Mouse (Mus musculus): ENCODE measurements at regions not wholly inside any gene's neighbourhood (a gene's known extent, or its start where the extent isn't known, plus 50 kb on each side); places are given as distances from the start of the nearest gene placed in this dataset.
"Not testable (repeated sequence)": the region's sequence is repeated elsewhere in the genome, so short reads cannot be mapped to it uniquely, and the experiment has no call there.

- Histone ChIP-seq H3K4me1 (ENCODE audit: control insufficient read depth, insufficient read depth, low read length) (no peaks in the 10 kb centered on the region), H3K9ac (ENCODE audit: low read length) (no peak overlapping the region), H3K27ac (ENCODE audit: low read depth, low read length) (no peak overlapping the region), H3K27me3 (ENCODE audit: control insufficient read depth, insufficient read depth, low read length) (no peaks in the 10 kb centered on the region), H3K36me3 (ENCODE audit: control insufficient read depth, insufficient read depth, low read length) (no peaks in the 10 kb centered on the region), H3K4me2 (no peak overlapping the region), H3K4me3 (ENCODE audit: low read depth, low read length) (no peak overlapping the region), H3K9me3 (ENCODE audit: control insufficient read depth, low read length) (no peaks in the 10 kb centered on the region)
- DNase-seq (ENCODE audit: low spot score, missing footprints) (no peak), ATAC-seq (ENCODE audit: low FRiP score) (no peak)
- 89% methylated on average over 4 of the region's 4 CpGs for WGBS
These were observed 830.4 kb upstream of the Grm7 start for GRCm38 (mm10) chr6:109814990-109815389.

- Histone ChIP-seq H3K4me1 (ENCODE audit: control insufficient read depth, insufficient read depth, low read length) (no peaks in the 10 kb centered on the region), H3K27ac (ENCODE audit: low read depth, low read length) (no peak overlapping the region), H3K4me3 (ENCODE audit: low read depth, low read length) (no peak overlapping the region), H3K9me3 (ENCODE audit: control insufficient read depth, low read length) (no peaks in the 10 kb centered on the region), H3K36me3 (ENCODE audit: control insufficient read depth, insufficient read depth, low read length) (no peaks in the 10 kb centered on the region), H3K9ac (ENCODE audit: low read length) (no peak overlapping the region), H3K27me3 (ENCODE audit: control insufficient read depth, insufficient read depth, low read length) (no peaks in the 10 kb centered on the region), H3K4me2 (no peak overlapping the region)
- 82% methylated on average over 3 of the region's 3 CpGs for WGBS
- ATAC-seq (ENCODE audit: low FRiP score) (no peak), DNase-seq (ENCODE audit: low spot score, missing footprints) (no peak)
These were observed 797.1 kb upstream of the Grm7 start for GRCm38 (mm10) chr6:109848313-109848712.

- Histone ChIP-seq H3K27ac (ENCODE audit: low read depth, low read length) (no peak overlapping the region), H3K27me3 (ENCODE audit: control insufficient read depth, insufficient read depth, low read length) (no peaks in the 10 kb centered on the region), H3K4me3 (ENCODE audit: low read depth, low read length) (no peak overlapping the region), H3K36me3 (ENCODE audit: control insufficient read depth, insufficient read depth, low read length) (no peaks in the 10 kb centered on the region), H3K9ac (ENCODE audit: low read length) (no peak overlapping the region), H3K4me1 (ENCODE audit: control insufficient read depth, insufficient read depth, low read length) (no peaks in the 10 kb centered on the region), H3K9me3 (ENCODE audit: control insufficient read depth, low read length) (no peaks in the 10 kb centered on the region), H3K4me2 (no peak overlapping the region)
- DNase-seq (ENCODE audit: low spot score, missing footprints): no peak
- WGBS: 52% methylated on average over 1 of the region's 1 CpGs
- ATAC-seq (ENCODE audit: low FRiP score): no peak
These were observed 789.6 kb upstream of the Grm7 start for GRCm38 (mm10) chr6:109855806-109856205.

- H3K4me1 ChIP-seq (ENCODE audit: control insufficient read depth, insufficient read depth, low read length): no peaks in the 10 kb centered on the region
- no peak overlapping the region for H3K4me2 ChIP-seq
- no peaks in the 10 kb centered on the region for H3K27me3 ChIP-seq (ENCODE audit: control insufficient read depth, insufficient read depth, low read length)
- no peaks in the 10 kb centered on the region for H3K36me3 ChIP-seq (ENCODE audit: control insufficient read depth, insufficient read depth, low read length)
- H3K4me3 ChIP-seq (ENCODE audit: low read depth, low read length): no peak overlapping the region
- no peak for ATAC-seq (ENCODE audit: low FRiP score)
- H3K27ac ChIP-seq (ENCODE audit: low read depth, low read length): no peak overlapping the region
- no peaks in the 10 kb centered on the region for H3K9me3 ChIP-seq (ENCODE audit: control insufficient read depth, low read length)
- DNase-seq (ENCODE audit: low spot score, missing footprints): no peak
- 84% methylated on average over 4 of the region's 4 CpGs for WGBS
- no peak overlapping the region for H3K9ac ChIP-seq (ENCODE audit: low read length)
These were observed 782.0 kb upstream of the Grm7 start for GRCm38 (mm10) chr6:109863411-109863810.

GRCm38 (mm10) chr6:109874187-109874586, 771.2 kb upstream of the Grm7 start:
- H3K27ac ChIP-seq (ENCODE audit: low read depth, low read length): no peak overlapping the region
- H3K4me1 ChIP-seq (ENCODE audit: control insufficient read depth, insufficient read depth, low read length): no peaks in the 10 kb centered on the region
- no peak overlapping the region for H3K9ac ChIP-seq (ENCODE audit: low read length)
- ATAC-seq (ENCODE audit: low FRiP score) (no peak), DNase-seq (ENCODE audit: low spot score, missing footprints) (no peak)
- no peaks in the 10 kb centered on the region for H3K36me3 ChIP-seq (ENCODE audit: control insufficient read depth, insufficient read depth, low read length)
- no peak overlapping the region for H3K4me3 ChIP-seq (ENCODE audit: low read depth, low read length)
- no peaks in the 10 kb centered on the region for H3K27me3 ChIP-seq (ENCODE audit: control insufficient read depth, insufficient read depth, low read length)
- H3K4me2 ChIP-seq: no peak overlapping the region
- 89% methylated on average over 2 of the region's 2 CpGs for WGBS
- no peaks in the 10 kb centered on the region for H3K9me3 ChIP-seq (ENCODE audit: control insufficient read depth, low read length)

- 94% methylated on average over 6 of the region's 6 CpGs for WGBS
- Histone ChIP-seq H3K27ac (ENCODE audit: low read depth, low read length) (no peak overlapping the region), H3K4me1 (ENCODE audit: control insufficient read depth, insufficient read depth, low read length) (no peaks in the 10 kb centered on the region), H3K4me3 (ENCODE audit: low read depth, low read length) (no peak overlapping the region), H3K9me3 (ENCODE audit: control insufficient read depth, low read length) (no peaks in the 10 kb centered on the region), H3K36me3 (ENCODE audit: control insufficient read depth, insufficient read depth, low read length) (no peaks in the 10 kb centered on the region), H3K4me2 (no peak overlapping the region), H3K9ac (ENCODE audit: low read length) (no peak overlapping the region), H3K27me3 (ENCODE audit: control insufficient read depth, insufficient read depth, low read length) (no peaks in the 10 kb centered on the region)
- DNase-seq (ENCODE audit: low spot score, missing footprints): no peak
- no peak for ATAC-seq (ENCODE audit: low FRiP score)
These were observed 770.7 kb upstream of the Grm7 start for GRCm38 (mm10) chr6:109874625-109875040.

- H3K4me2 ChIP-seq; DNase-seq (ENCODE audit: low spot score, missing footprints); H3K36me3 ChIP-seq (ENCODE audit: control insufficient read depth, insufficient read depth, low read length); H3K27me3 ChIP-seq (ENCODE audit: control insufficient read depth, insufficient read depth, low read length); H3K9ac ChIP-seq (ENCODE audit: low read length); H3K9me3 ChIP-seq (ENCODE audit: control insufficient read depth, low read length); H3K27ac ChIP-seq (ENCODE audit: low read depth, low read length); H3K4me3 ChIP-seq (ENCODE audit: low read depth, low read length); ATAC-seq (ENCODE audit: low FRiP score); H3K4me1 ChIP-seq (ENCODE audit: control insufficient read depth, insufficient read depth, low read length): not testable (repeated sequence)
- WGBS: 85% methylated on average over 3 of the region's 3 CpGs
These were observed 769.8 kb upstream of the Grm7 start for GRCm38 (mm10) chr6:109875548-109875947.

- Histone ChIP-seq H3K36me3 (ENCODE audit: control insufficient read depth, insufficient read depth, low read length) (no peaks in the 10 kb centered on the region), H3K9me3 (ENCODE audit: control insufficient read depth, low read length) (no peaks in the 10 kb centered on the region), H3K4me2 (no peak overlapping the region), H3K27ac (ENCODE audit: low read depth, low read length) (no peak overlapping the region), H3K4me1 (ENCODE audit: control insufficient read depth, insufficient read depth, low read length) (no peaks in the 10 kb centered on the region), H3K4me3 (ENCODE audit: low read depth, low read length) (no peak overlapping the region), H3K27me3 (ENCODE audit: control insufficient read depth, insufficient read depth, low read length) (no peaks in the 10 kb centered on the region), H3K9ac (ENCODE audit: low read length) (no peak overlapping the region)
- ATAC-seq (ENCODE audit: low FRiP score) (no peak), DNase-seq (ENCODE audit: low spot score, missing footprints) (no peak)
- 88% methylated on average over 1 of the region's 1 CpGs for WGBS
These were observed 766.2 kb upstream of the Grm7 start for GRCm38 (mm10) chr6:109879145-109879544.

- Histone ChIP-seq H3K36me3 (ENCODE audit: control insufficient read depth, insufficient read depth, low read length) (no peaks in the 10 kb centered on the region), H3K27me3 (ENCODE audit: control insufficient read depth, insufficient read depth, low read length) (no peaks in the 10 kb centered on the region), H3K9me3 (ENCODE audit: control insufficient read depth, low read length) (no peaks in the 10 kb centered on the region), H3K4me3 (ENCODE audit: low read depth, low read length) (no peak overlapping the region), H3K4me1 (ENCODE audit: control insufficient read depth, insufficient read depth, low read length) (no peaks in the 10 kb centered on the region), H3K27ac (ENCODE audit: low read depth, low read length) (no peak overlapping the region), H3K9ac (ENCODE audit: low read length) (no peak overlapping the region), H3K4me2 (no peak overlapping the region)
- no peak for DNase-seq (ENCODE audit: low spot score, missing footprints)
- no peak for ATAC-seq (ENCODE audit: low FRiP score)
These were observed 721.6 kb upstream of the Grm7 start for GRCm38 (mm10) chr6:109923780-109924179.

- Histone ChIP-seq H3K4me3 (ENCODE audit: low read depth, low read length) (no peak overlapping the region), H3K27me3 (ENCODE audit: control insufficient read depth, insufficient read depth, low read length) (no peaks in the 10 kb centered on the region), H3K4me1 (ENCODE audit: control insufficient read depth, insufficient read depth, low read length) (no peaks in the 10 kb centered on the region; the same call in 1 of the 2 replicates), H3K9me3 (ENCODE audit: control insufficient read depth, low read length) (no peaks in the 10 kb centered on the region), H3K36me3 (ENCODE audit: control insufficient read depth, insufficient read depth, low read length) (no peaks in the 10 kb centered on the region), H3K4me2 (no peak overlapping the region), H3K27ac (ENCODE audit: low read depth, low read length) (no peak overlapping the region), H3K9ac (ENCODE audit: low read length) (no peak overlapping the region)
- no peak for DNase-seq (ENCODE audit: low spot score, missing footprints)
- ATAC-seq (ENCODE audit: low FRiP score): peak; percentile 42
These were observed 696.9 kb upstream of the Grm7 start for GRCm38 (mm10) chr6:109948491-109948890.

All from midbrain, embryonic 11.5 days (tissue).